Mouse (Mus musculus) limb, embryonic 14.5 days (tissue): ENCODE data around the gene Tgfbr2. TPM values are rescaled to one million over a fixed set of nuclear protein-coding genes. Genes with fewer than 3 reads are reported as not detected.
"Not testable (repeated sequence)": the region's sequence is repeated elsewhere in the genome, so short reads cannot be mapped to it uniquely, and the experiment has no call there.

Experiments
- ATAC-seq: fragments of 200-750 bp; cut with Nextera tagmentation; 2 replicates; pipeline ENCODE4 v1.8.0; 2017; ENCODE audit warnings: low read depth, moderate number of reproducible peaks, moderate TSS enrichment; ENCODE audit not compliant: low FRiP score
- DNase-seq: peaks from one replicate; pipeline ENCODE4 v3.0.0-alpha.2; 2015; ENCODE audit warnings: low spot score
- H3K27ac ChIP-seq: fragments of 300-500 bp; sonication (generic); replicated peaks from 2 replicates; pipeline ENCODE4 v1.5.1; 2014; ENCODE audit warnings: low read depth, mild to moderate bottlenecking, low read length, moderate library complexity, mixed read lengths
- H3K27me3 ChIP-seq: fragments of 300-500 bp; sonication (generic); 2 replicates; pipeline ENCODE4 v1.6.1; 2014; ENCODE audit warnings: low read length, mixed read lengths; ENCODE audit not compliant: control insufficient read depth, insufficient read depth
- H3K36me3 ChIP-seq: fragments of 300-500 bp; sonication (generic); 2 replicates; pipeline ENCODE4 v1.6.1; 2014; ENCODE audit warnings: mild to moderate bottlenecking, low read length, moderate library complexity, mixed read lengths; ENCODE audit not compliant: control insufficient read depth, insufficient read depth
- H3K4me1 ChIP-seq: fragments of 300-500 bp; sonication (generic); 2 replicates; pipeline ENCODE4 v1.6.1; 2014; ENCODE audit warnings: antibody characterized with exemption, low read length, mixed read lengths; ENCODE audit not compliant: control insufficient read depth, insufficient read depth
- H3K4me2 ChIP-seq: fragments of 300-500 bp; sonication (generic); replicated peaks from 2 replicates; pipeline ENCODE4 v1.6.1; 2014; ENCODE audit warnings: low read depth, mild to moderate bottlenecking, low read length, moderate library complexity; ENCODE audit not compliant: severe bottlenecking
- H3K4me3 ChIP-seq: fragments of 300-500 bp; sonication (generic); replicated peaks from 2 replicates; pipeline ENCODE4 v1.5.1; 2014; ENCODE audit warnings: low read length
- H3K9ac ChIP-seq: fragments of 300-500 bp; sonication (generic); 2 replicates; pipeline ENCODE4 v1.6.1; 2014; ENCODE audit warnings: mild to moderate bottlenecking, low read depth, low read length, moderate library complexity; ENCODE audit not compliant: severe bottlenecking
- H3K9me3 ChIP-seq: fragments of 300-500 bp; sonication (generic); 2 replicates; pipeline ENCODE4 v1.6.1; 2016; ENCODE audit warnings: low read length; ENCODE audit not compliant: control insufficient read depth
- POLR2A ChIP-seq: fragments of 200-500 bp; IDR thresholded peaks from 2 replicates; pipeline ENCODE4 v1.8.0; 2012; ENCODE audit warnings: inconsistent platforms, mild to moderate bottlenecking, moderate library complexity, borderline replicate concordance; ENCODE audit not compliant: insufficient read depth, insufficient read length; ENCODE audit errors: extremely low read depth
- WGBS: fragments of 180-500 bp; shearing (Covaris S2); extraction: QIAGEN DNeasy Blood & Tissue Kit; methylation state at CpG from one replicate; pipeline ENCODE4 v1.1.7; 2014; 5-methylcytosine and 5-hydroxymethylcytosine counted together
- polyA plus RNA-seq, 2 experiments: library from polyadenylated mRNA; depleted of rRNA in 1 of 2; stranded (reverse) in 1 of 2; unstranded in 1 of 2; fragments of >200 nt; fragmentation: Nextera tagmentation in 1 of 2; extraction: Ambion mirVana in 1 of 2; gene quantifications; 2 replicates each; pipeline versions ENCODE4 v1.2.1 to v1.2.3; 2012 to 2014

Tgfbr2 gene
- polyA plus RNA-seq, 2 experiments: 58.8 to 67.2 TPM

DNA sequence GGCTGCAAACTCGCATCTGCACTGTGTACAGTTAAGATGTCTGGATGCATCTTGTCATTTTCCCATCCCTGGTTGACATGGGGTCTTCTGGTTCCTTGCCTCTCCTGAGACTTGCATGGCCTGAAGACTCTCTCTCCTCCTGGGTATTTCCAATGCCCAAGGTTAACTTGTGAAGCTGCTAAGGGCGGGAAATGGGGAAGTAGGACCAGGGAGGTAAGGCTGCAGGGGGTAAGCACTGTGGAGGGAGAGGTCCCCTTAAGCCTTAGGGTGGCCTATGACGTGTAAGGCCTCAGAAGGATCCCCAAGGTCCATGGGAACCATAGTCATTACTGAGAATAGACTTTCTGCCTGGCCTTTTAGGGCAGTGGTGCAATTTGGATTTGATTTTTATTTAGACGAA lies 133.8 kb downstream of the Tgfbr2 start:
- Histone ChIP-seq H3K4me2 (no peak overlapping the region), H3K27me3 (no peaks in the 10 kb centered on the region), H3K36me3 (no peaks in the 10 kb centered on the region), H3K4me1 (peaks cover 10% of the 10 kb centered on the region), H3K27ac (no peak overlapping the region), H3K9ac (no peak overlapping the region), H3K9me3 (no peaks in the 10 kb centered on the region), H3K4me3 (no peak overlapping the region)
- ATAC-seq: no peak
- DNase-seq: no peak
- 74% methylated on average over 4 of the region's 4 CpGs for WGBS
- TF ChIP-seq POLR2A: no peak

DNA sequence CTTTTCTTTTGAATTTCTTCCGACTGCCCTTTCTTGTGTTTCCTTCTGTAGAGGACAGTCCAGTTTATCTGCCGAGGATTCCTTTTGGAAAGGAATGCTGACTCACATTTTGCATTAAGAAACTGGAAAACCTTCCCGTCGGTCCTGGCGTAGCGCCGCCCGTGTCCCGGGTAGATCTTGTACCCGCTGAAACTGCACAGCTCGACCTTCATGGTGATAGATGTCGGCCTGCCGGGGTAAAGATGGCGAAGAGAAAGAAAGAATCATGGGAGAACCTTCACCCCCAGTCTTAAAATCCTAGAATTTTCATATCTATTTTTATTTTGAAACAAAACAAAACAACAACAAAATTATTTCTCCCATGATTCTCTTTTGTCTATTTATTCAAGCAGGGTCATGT lies 134.3 kb downstream of the Tgfbr2 start:
- H3K27ac ChIP-seq, H3K36me3 ChIP-seq, H3K9ac ChIP-seq, H3K4me3 ChIP-seq, H3K4me2 ChIP-seq, H3K4me1 ChIP-seq, DNase-seq, H3K27me3 ChIP-seq, ATAC-seq, H3K9me3 ChIP-seq: not testable (repeated sequence)
- 96% methylated on average over 14 of the region's 14 CpGs for WGBS

DNA sequence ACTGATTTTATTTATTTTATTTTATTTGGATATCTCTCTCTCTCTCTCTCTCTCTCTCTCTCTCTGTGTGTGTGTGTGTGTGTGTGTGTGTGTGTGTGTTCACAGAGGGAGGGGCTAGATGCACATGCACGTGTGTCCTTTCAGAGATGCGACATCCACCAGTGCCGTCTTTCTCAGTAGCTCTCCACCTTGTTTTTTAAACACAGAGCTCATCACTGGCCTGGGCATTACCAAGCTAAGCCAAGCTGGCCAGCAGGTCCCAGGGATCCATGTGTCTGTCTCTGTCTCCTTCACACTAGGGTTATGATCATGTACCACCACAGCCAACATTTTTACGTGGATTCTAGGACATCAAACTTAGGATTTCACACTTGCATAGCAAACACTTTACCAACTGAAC lies 135.2 kb downstream of the Tgfbr2 start:
- DNase-seq (no peak), ATAC-seq (no peak)
- 78% methylated on average over 4 of the region's 4 CpGs for whole genome bisulfite sequencing
- TF ChIP-seq POLR2A: no peak
- Histone ChIP-seq H3K27ac (no peak overlapping the region), H3K9me3 (no peaks in the 10 kb centered on the region), H3K4me2 (no peak overlapping the region), H3K27me3 (no peaks in the 10 kb centered on the region), H3K4me1 (peaks cover 10% of the 10 kb centered on the region), H3K4me3 (no peak overlapping the region), H3K36me3 (no peaks in the 10 kb centered on the region), H3K9ac (no peak overlapping the region)

DNA sequence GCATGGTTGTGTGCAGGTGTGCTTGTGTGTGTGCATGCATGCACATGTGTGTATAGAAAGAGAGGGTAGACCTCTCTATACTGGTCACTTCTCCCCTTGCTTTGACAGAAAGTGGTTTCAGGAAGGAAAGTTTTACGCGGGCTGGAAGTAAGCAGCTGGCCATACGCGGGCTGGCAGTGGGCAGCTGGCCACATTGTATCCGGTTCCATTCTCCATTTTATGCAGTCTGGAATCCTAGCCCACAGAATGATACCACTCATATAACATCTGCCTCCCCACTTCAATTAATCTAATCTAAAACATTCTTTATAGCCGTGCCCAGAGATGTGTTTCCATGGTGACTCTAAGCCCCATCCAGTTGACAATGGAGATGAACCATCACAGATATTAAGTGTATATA lies 136.9 kb downstream of the Tgfbr2 start:
- no peak overlapping the region for H3K4me2 ChIP-seq
- no peak; the same call in 1 of the 2 replicates for ATAC-seq
- no peak for TF ChIP-seq POLR2A
- 62% methylated on average over 6 of the region's 6 CpGs for WGBS
- H3K27ac ChIP-seq: no peak overlapping the region
- H3K4me1 ChIP-seq: peaks cover 10% of the 10 kb centered on the region
- H3K9ac ChIP-seq: no peak overlapping the region
- no peaks in the 10 kb centered on the region for H3K27me3 ChIP-seq
- no peak overlapping the region for H3K4me3 ChIP-seq
- no peaks in the 10 kb centered on the region for H3K36me3 ChIP-seq
- peak; percentile 11 for DNase-seq
- H3K9me3 ChIP-seq: no peaks in the 10 kb centered on the region
